Mouse (Mus musculus): ENCODE data around the gene Spin1.

- TF ChIP-seq EP300 (IDR thresholded peaks at IDR 0.05; ENCODE audit: low read depth) (no peak), CTCF (IDR thresholded peaks at IDR 0.05; ENCODE audit: low read depth) (no peak)
These were observed 6.1 kb downstream of the Spin1 start for GRCm38 (mm10) chr13:51106816-51107215.
